Mouse (Mus musculus): ENCODE measurements around the gene Pdcl.

DNA sequence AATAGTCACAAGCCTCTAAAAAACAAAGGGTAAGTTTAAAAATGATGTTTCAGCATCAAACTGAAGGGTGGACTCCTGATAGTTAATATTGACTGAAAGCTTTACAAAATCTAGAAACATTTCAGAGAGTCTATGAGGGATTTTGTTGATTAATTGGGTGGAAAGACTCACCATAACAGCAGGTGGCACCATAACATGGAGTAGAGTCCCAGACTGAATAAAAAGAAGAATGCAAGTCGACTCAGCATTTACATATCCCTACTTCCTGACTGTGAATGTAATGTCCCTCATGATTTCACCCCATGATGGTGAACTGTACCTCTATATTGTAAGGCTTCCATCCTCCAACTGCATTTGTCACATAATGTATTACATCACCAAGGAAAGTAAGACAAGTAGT, 36.4 kb upstream of the Pdcl start:
- TF ChIP-seq EP300 (IDR thresholded peaks at IDR 0.05; ENCODE audit: insufficient read depth, low read depth, low read length) (no peak), POLR2A (IDR thresholded peaks at IDR 0.05; ENCODE audit: insufficient read depth, low read length) (no peak), CTCF (IDR thresholded peaks at IDR 0.05; ENCODE audit: low read depth, low read length) (no peak)
